Mouse (Mus musculus) forebrain, embryonic 12.5 days (tissue): ENCODE measurements around the gene Tnrc18. TPM values are rescaled to one million over a fixed set of nuclear protein-coding genes. Genes with fewer than 3 reads are reported as not detected.

Source experiments
- ATAC-seq: fragments of 200-750 bp; cut with Nextera tagmentation; 2 replicates; pipeline ENCODE4 v1.8.0; 2017; ENCODE audit warnings: moderate TSS enrichment; ENCODE audit not compliant: low FRiP score
- H3K27ac ChIP-seq: fragments of 300-500 bp; sonication (generic); 2 replicates; pipeline ENCODE4 v1.5.1; 2016; ENCODE audit warnings: mild to moderate bottlenecking
- H3K27me3 ChIP-seq: fragments of 300-500 bp; sonication (generic); 2 replicates; pipeline ENCODE4 v1.6.1; 2016; ENCODE audit warnings: mild to moderate bottlenecking
- H3K36me3 ChIP-seq: fragments of 300-500 bp; sonication (generic); replicated peaks from 2 replicates; pipeline ENCODE4 v1.6.1; 2016; ENCODE audit warnings: mild to moderate bottlenecking
- H3K4me1 ChIP-seq: fragments of 300-500 bp; sonication (generic); 2 replicates; pipeline ENCODE4 v1.6.1; 2016
- H3K4me2 ChIP-seq: fragments of 300-500 bp; sonication (generic); 2 replicates; pipeline ENCODE4 v1.6.1; 2016; ENCODE audit warnings: mild to moderate bottlenecking, moderate library complexity
- H3K4me3 ChIP-seq: fragments of 300-500 bp; sonication (generic); replicated peaks from 2 replicates; pipeline ENCODE4 v1.5.1; 2016; ENCODE audit warnings: mild to moderate bottlenecking
- H3K9ac ChIP-seq: fragments of 300-500 bp; sonication (generic); 2 replicates; pipeline ENCODE4 v1.6.1; 2016; ENCODE audit warnings: mild to moderate bottlenecking
- H3K9me3 ChIP-seq: fragments of 300-500 bp; sonication (generic); 2 replicates; pipeline ENCODE4 v1.6.1; 2016
- WGBS: fragments of 180-500 bp; shearing (Covaris S2); methylation state at CpG from one replicate; pipeline ENCODE4 v1.1.7; 2016; 5-methylcytosine and 5-hydroxymethylcytosine counted together
- polyA plus RNA-seq: library from polyadenylated mRNA; unstranded; fragments of >200 nt; fragmentation: Nextera tagmentation; extraction: Ambion mirVana; gene quantifications from 2 replicates; pipeline ENCODE4 v1.2.1, GENCODE M21; 2016

The Tnrc18 gene
- polyA plus RNA-seq, 1 experiment from 2014 or later = 64.6 TPM

DNA sequence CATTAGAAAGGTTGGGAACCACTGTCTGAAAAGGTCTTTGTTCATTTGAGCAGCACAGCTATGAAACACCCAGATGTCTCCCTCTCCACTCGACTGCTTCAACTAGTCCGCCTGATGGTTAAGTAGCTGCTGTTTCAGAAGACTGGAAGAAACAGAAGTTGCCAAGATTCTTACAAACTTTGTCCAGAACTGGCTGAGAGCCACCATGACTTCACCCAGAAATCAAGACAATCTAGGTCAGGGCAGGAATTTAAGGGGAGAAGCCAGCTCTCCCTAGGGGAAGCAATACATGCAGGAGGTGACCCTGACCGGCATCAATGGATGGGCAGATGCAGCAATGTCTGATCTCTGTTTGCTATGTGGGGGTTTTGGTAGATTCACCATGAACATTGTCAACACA lies 135.6 kb downstream of the Tnrc18 start:
- no peak overlapping the region for H3K27ac ChIP-seq
- H3K4me1 ChIP-seq = no peaks in the 10 kb centered on the region; the same call in 1 of the 2 replicates
- no peak overlapping the region for H3K4me3 ChIP-seq
- no peak for ATAC-seq
- H3K9ac ChIP-seq = no peak overlapping the region
- WGBS = 83% methylated on average over 3 of the region's 3 CpGs
- H3K4me2 ChIP-seq = no peak overlapping the region
- H3K9me3 ChIP-seq = peaks cover 3% of the 10 kb centered on the region; the same call in 1 of the 2 replicates
- H3K27me3 ChIP-seq = no peaks in the 10 kb centered on the region
- no peaks in the 10 kb centered on the region for H3K36me3 ChIP-seq

DNA sequence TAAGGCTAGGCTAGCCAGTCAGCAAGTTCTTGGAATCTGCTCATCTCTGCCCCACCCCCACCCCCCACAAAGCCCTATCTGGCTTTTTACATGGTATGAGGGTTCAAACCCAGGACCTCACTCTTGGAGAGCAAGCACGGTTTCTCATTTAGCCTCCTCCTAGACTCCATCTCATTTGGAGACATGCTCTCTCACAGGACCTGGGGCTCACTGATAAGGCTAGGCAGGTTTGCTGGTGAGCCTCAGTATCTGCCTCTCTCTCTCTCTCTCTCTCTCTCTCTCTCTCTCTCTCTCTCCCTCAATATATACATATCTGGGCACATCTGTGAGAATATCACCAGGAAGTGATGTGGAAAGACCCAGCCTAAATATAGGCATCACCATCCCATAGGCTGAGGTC lies 138.4 kb downstream of the Tnrc18 start:
- peaks cover 3% of the 10 kb centered on the region; the same call in 1 of the 2 replicates for H3K9me3 ChIP-seq
- WGBS = 92% methylated on average over 1 of the region's 1 CpGs
- no peak overlapping the region for H3K9ac ChIP-seq
- no peak overlapping the region for H3K27ac ChIP-seq
- no peaks in the 10 kb centered on the region for H3K36me3 ChIP-seq
- no peak overlapping the region for H3K4me3 ChIP-seq
- no peak overlapping the region for H3K4me2 ChIP-seq
- H3K27me3 ChIP-seq = no peaks in the 10 kb centered on the region
- no peaks in the 10 kb centered on the region; the same call in 1 of the 2 replicates for H3K4me1 ChIP-seq
- no peak for ATAC-seq

DNA sequence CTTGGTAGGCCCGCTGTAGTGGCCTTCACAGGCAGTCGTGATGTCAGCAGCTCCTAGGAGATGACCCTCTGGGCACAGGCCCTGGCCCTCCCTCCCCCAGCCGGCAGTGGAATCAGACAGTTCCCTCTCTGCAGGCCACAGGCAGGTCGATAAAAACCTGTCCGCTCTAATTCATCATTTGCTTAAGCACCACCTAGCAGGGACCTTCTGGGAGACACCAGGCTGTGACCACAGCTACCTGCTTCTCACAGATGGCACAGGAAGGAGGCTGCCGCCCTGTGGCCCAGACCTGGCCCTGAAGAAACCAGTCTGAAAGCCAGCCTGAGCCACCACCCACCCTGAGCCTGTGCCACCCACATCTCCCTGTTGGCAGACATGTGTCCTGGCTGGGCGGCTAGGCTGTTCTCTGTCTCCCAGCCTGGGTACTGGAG lies 139.3 kb downstream of the Tnrc18 start:
- 74% methylated on average over 7 of the region's 7 CpGs for WGBS
- Histone ChIP-seq H3K9me3 (peaks cover 3% of the 10 kb centered on the region; the same call in 1 of the 2 replicates), H3K4me3 (no peak overlapping the region), H3K27ac (no peak overlapping the region), H3K4me1 (no peaks in the 10 kb centered on the region; the same call in 1 of the 2 replicates), H3K9ac (no peak overlapping the region), H3K4me2 (no peak overlapping the region), H3K27me3 (no peaks in the 10 kb centered on the region), H3K36me3 (no peaks in the 10 kb centered on the region)
- ATAC-seq = no peak

Other genes with a start within 250 kb of the Tnrc18 start
- gene Mmd2, start 208.9 kb downstream of the Tnrc18 start, polyA plus RNA-seq = 17.7 and 20.0 TPM in 2 replicates
- 59.7 and 60.4 TPM in 2 replicates for gene Wipi2, start 190.0 kb downstream of the Tnrc18 start, polyA plus RNA-seq
- 43.4 and 44.9 TPM in 2 replicates for gene Slc29a4, start 125.2 kb downstream of the Tnrc18 start, polyA plus RNA-seq
- 24.0 and 24.6 TPM in 2 replicates for gene Fbxl18, start 77.8 kb upstream of the Tnrc18 start, polyA plus RNA-seq
- 12,389 and 14,301 TPM in 2 replicates for gene Actb, start 89.1 kb upstream of the Tnrc18 start, polyA plus RNA-seq
- gene Fscn1, start 142.7 kb upstream of the Tnrc18 start, polyA plus RNA-seq = 665 and 748 TPM in 2 replicates